Mouse (Mus musculus) urinary bladder, postnatal 25 days (tissue): Measurements from ENCODE around the gene Pth2.

Source experiments
- DNase-seq: peaks from one replicate; pipeline ENCODE4 v3.0.0; 2022; ENCODE audit warnings: low spot score

Pth2 gene

DNA sequence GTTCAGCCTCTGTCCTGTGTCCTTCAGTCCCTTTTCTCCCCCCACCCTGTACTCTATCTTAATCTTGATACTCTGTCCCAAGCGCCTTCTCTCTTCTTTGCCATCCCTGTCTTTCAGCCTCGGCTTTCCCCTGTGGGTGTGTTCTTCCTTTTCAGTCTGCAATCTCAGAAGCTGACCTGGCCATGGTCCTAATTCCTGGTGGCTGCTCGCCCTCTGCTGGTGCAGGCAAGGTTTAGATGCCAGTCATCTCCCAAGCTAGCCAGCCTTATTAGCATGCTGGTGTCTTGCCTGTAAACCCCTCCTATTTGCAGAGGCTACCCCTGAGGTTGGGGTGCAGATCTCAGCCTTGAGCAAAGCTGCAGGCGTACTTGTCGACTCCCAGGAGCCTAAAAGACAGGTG is 17.6 kb downstream of the Pth2 start:
- peak; percentile 53 for DNase-seq

DNA sequence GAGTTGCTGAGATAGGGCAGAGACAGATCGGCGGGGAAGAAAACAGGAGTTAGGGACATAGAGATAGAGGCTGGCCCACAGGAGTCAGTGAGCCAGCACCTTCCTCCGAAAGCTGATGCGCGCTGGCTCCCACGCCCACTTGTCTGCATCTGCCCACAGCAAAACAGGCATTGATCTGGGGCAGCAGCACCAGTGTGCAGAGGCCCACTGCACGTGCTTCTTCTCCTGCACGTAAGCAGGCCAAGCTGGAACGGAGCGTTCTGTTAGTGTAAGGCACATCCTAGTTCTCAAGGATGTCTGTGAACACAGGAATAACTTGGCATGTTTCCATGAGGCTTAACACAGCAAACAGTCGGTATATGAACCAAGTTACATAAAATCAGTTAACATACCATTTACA is 18.2 kb downstream of the Pth2 start:
- no peak for DNase-seq

DNA sequence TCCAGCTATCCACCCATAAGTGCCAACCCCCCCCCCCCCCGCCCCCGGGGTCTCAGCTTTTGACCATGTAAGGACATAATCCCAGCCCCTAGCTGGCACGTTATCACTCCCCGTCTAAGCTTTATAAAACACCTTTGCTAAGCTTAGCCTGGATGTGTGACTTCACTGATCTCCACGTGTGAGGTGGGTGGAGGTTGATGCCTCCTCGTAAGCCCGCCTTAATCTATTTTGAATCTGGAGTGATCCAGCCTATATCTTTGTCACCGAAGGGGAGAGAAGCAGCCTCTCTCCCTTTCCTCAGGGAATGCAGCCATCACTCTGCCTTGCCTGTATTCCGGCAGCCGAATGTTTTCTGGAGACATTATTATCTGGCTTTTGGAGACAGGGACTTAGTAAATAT is 21.9 kb downstream of the Pth2 start:
- DNase-seq, result no peak

DNA sequence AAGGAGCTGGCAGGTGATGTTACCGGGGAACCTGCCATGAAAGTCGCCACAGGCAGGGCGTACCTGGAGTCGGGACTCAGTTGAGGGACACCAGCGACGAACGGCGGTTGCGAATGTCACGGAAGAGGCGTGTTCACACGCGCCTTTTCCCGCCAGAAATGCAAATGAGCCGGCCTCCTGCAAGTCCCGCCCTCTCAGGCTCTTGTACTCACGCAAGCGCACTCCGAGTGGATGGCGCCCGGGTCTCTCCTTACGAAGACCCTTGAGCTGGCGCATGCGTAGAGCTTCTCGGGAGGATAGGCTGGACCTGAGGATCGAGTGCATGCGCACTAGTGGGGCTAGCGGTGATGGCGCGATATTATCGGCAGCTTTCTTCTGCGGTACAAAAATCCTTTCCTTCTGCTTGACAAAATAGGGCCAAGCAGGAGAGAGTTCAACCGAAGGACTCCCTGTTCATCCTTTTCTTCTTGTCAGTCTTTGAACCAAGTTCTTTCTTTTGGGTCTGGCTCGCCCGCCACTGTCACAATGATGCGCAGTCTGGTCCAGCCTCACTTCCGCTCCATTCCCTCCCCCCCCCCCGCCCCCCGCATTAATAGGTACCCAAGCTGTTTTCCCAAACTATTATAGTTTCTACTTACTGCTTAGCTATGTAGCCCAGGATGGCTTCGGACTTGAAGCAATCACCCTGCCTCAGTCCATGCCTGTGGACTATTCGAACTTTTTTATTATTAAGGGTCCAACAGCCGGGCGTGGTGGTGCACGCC is 23.8 kb downstream of the Pth2 start, which contains the start of gene Ccdc155:
Ccdc155 (minus strand) TSS at position 513 of the 764 bp plus-strand sequence.
- peak; percentile 84 for DNase-seq

DNA sequence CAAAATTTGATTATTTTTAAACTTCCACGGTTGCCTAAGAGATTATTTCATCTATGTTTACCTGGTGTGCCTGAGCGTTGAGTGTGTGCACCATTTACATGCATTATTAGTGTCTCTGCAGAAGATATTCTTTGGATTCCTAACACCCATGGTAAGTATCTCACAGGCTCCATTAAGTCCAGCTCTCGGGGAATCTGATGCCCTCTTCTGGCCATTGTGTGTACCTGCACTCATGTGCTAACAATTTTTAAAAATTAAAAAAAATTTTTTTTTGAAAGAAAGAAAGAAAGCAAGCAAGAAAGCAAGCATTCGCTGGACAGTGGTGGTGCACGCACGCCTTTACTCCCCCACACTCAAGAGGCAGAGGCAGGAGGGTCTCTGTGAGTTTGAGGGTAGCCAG is 27.5 kb downstream of the Pth2 start:
- no peak for DNase-seq

DNA sequence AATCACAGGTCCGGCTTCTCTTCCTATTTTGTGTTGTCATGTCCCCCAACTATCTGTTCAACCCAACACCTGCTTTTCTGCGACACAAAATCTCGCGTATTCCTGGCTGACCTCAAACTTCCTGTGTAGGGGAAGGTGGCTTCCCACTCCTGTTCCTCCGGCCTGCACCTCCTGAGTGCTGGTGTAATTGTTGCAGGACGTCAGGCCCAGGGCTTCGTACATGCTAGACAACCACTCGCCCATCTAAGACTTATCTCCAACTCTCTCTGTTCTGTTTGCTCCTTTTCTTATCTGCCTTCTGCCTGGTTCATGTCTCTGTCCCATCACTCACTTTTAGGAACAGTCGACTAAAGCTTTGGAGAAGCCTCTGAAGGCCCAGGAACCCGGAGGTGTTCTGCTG is 30.3 kb downstream of the Pth2 start:
- DNase-seq, result no peak

DNA sequence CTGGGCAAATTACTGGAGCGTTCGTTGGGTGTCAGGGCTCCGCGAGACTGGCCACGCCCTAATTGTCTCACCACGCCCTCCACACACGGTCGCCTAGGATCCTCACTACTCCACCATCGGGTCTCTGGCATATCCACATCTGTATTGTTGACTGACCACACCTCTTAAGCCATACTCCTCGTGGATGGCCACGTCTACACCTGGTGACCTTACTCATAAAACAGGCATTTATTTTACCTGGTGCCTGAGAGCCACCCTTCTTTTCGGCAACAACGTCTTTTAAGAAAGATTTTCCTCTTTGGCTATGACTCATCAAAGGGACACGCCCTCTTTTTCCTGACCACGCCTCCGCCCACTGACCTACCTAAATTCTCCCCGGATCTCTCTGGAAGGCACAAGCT is 31.1 kb downstream of the Pth2 start, which contains the start of gene Dkkl1:
Dkkl1 (minus strand) TSS at position 297 of the 401 bp plus-strand sequence.
- DNase-seq, result no peak

DNA sequence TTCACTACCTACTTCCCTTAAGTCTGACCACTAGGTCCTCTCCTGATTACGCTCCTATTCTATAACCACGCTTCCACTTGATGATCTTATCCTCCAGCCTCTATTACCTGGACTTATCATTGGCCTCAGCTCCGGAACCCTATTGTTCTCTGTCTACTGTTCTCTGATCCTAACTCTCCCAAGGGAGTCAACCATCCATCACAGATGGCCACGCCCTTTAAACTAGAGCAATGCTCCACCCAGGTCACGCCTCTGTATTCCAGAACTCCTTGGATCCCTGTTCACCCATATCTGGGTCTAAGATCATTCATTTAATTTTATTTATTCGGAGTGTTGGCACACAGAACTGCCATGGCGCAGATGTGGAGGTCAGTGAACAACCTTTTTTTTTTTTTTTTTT is 31.6 kb downstream of the Pth2 start:
- DNase-seq, result no peak

DNA sequence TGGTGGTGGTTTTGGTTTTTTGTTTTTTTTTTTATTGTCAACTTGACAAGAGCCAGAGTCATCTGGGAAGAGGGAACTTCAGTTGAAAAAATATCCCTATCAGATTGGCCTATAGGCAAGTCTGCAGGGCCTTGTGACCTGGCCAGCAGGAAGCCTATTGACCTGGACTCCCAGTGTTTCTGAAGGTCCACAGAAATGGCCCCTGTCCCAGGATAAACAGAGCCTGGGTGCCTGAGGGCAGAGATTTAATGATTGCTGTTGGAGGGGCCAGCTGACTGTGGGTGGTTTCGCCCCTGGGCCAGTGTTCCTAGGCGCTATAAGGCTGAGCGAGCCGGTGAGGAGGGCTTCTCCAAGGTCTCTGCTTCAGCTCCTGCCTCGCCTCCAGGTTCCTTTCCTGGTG is 32.9 kb downstream of the Pth2 start:
- DNase-seq, result no peak

DNA sequence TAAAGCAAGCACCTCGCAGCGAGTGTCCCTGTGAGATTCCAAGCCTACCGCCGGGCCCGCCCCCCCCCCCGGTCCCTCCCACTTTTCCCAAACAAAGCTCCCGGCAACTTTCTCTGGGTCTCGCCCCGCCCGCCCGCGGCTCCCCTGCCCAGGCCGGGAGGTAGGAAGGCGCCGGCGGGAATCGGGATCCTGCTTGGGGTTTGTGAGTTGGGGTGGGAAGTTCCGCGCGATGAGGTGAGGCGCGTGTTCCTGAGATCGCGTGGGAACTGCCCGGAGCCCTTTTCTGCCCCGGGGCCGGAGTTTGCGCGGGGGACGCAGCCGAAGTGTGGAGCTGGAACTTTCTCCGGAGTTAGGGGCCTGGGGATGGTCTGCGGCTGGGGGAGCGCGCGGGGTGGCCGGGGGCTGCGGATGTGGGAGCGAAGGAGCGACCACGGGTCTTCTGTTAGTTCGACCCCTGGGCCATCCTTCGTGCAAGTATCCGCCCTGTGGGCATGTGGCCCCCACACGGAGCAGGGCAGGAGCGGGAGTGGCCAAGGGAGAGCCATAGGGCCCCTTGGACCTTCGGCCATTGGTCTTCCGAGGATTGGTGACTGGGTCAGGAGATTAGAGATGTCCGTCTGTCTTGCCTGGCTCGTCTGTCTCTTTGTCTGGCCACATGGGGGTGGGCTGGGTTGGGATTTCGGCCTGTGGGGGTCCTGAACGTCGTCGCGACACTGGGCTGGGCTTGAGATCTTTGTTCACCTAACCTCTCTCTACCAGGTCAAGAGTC is 35.1 kb downstream of the Pth2 start, which contains the start of gene Tead2:
Tead2 (plus strand) TSS at position 81 of the 769 bp plus-strand sequence.
- peak; percentile 28 for DNase-seq

DNA sequence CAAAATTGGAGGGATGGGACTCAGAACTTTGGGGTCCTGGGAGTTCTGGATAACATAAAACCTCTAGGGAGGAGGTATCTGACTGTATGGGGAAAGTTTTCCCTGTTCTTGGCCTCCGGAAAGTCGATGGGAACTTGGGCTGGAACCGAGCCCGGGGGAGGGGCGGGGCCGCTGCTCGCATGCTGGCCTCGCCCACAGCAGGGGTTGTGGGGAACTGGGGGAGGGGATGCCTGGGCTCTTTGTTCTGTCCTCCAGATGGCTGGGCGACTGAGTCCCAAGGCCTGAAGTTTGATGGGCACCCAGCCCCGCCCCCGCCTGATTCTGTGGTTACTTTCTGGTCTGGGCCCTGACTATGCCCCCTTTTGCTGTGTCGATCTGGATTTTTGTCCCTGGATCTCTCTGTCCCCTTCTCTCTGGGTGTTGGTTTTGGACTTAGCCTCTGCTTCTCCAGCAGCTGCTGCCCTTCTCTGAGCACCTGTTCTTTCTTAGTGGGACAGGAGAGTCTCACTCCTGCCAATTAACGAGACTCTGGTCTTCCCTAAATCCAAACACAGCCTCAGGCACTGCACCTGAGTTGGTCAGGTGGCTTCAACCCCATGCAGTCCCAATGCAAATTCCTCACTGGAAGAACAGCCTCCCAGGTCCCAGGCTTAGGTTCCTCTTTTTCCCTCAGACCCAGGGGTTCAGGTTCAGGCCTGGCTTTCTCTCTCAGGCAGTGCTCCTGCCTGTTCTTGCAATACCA is 35.8 kb downstream of the Pth2 start:
- peak; percentile 46 for DNase-seq

DNA sequence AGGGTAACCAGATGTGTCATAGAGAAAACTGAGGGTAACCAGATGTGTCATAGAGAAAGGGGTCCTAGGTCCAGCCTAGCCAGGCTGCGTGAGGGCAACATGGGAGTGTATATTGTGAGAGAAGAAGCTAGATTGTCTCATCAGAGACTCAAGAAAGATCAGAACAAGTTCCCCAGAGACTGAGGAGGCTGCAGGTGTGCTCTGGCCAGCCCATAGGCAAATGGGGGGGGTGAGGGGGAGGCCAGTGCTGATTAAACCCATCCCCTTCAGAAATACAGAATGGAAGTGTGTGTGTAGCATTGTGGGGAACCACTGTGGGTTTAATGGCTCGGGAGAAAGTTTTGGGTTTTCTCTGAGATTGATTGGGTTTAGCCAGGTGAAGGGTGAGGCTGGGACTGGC is 40.9 kb downstream of the Pth2 start:
- DNase-seq, result no peak

DNA sequence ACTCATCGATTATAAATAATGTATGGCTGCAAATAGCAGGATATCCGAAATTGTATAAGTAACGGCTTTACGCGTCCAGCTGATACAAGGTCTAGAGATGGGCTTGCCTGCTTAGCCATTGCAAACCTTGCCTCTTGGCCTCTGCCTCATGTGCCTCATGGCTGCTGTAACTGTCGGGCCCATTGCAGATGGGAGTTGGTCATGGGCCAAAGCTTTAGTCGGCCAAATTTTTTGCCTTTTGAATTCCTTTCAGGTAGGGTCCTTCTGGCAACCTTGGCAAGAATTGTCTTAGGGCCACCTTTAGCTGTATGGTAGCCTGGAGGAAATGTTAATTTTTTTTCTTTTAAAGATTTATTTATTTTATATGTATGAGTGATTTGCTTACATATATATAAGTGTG is 44.0 kb downstream of the Pth2 start:
- no peak for DNase-seq

DNA sequence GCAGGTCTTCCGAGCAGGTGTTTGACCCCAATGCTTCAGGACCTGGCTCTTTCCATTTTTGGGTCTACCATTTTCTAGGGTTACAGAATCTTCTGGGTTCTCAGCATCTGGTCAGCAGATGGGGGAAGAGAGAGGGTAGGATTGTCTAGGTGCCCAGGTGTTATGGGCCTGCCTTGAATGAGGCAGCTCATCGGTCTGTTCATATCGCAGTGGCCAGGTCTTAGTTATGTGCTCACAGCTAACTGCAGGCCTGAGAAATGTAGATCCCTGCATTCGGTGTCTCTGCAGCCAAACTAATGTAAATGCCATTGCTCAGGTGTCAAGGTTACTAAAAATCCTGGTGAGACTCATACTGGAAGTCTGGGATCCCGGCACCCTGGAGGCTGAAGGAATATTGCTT is 45.6 kb downstream of the Pth2 start:
- DNase-seq, result no peak

DNA sequence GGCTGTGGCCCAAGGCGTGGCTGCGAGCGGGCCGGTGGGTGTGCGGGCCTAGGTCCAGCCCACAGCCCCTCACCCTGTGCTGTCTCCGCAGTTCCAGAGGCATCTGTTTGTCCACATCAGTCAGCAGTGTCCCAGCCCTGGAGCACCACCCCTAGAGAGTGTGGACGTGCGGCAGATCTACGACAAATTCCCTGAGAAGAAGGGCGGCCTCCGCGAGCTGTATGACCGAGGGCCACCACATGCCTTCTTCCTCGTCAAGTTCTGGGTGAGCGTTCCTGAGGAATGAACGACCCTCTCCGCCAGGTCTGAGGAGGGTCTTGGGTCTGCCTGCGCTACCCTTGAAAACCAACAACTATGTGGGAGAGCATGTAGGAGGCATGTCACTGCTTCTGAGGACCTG is 47.8 kb downstream of the Pth2 start:
- DNase-seq, result no peak

DNA sequence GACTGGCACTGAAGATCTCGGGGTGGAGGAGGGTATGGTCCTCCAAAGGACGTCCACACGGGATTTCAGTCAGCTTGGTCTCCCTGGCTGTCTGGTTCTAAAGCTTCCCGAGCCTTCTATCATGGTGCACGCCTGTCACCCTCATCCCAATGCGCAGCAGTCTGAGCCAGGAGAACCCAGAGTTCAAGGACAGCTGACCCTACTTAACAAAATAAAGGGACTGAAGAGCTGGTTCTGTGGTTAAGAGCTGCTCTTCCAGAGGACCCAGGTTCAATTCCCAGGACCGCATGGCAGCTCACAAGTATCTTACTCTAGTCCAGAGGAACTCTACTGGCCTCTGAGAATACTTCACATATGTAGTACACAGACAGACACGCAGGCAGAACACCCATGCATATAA is 48.3 kb downstream of the Pth2 start:
- DNase-seq, result no peak

DNA sequence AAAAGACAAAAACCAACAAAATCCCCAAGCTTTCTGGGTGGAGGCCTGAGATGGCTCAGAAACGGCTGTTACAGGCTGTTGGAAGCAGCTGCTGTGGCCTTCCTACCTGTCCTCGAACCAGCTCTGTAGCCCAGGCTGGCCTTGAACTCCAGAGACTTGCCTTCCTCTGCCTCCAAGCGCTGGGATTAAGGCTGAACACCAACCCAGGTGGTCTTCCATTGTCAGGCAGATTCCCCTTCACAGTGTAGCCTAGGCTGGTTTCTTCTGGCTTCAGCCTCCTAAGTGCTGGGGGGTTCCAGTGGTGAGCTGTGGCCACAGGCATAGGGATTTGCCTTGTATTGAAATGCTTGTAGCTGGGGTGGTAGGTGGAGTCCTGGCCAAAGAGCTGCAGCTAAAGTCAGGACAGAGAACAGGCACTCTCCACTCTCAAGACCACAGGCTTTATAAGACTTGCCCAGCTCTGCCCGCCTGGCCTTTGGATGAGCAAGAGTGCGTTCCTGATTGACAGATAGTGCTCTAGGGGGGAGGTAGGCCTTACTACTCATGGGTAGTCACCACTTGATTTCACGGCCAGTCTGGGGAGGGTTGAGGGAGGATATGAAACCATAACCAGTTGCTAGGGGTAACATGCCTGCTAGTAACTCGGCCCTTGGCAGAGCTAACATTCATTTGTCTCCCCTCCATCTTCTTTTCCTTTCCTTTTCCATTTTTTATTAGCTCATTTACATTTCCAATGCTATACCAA is 48.8 kb downstream of the Pth2 start:
- no peak for DNase-seq

DNA sequence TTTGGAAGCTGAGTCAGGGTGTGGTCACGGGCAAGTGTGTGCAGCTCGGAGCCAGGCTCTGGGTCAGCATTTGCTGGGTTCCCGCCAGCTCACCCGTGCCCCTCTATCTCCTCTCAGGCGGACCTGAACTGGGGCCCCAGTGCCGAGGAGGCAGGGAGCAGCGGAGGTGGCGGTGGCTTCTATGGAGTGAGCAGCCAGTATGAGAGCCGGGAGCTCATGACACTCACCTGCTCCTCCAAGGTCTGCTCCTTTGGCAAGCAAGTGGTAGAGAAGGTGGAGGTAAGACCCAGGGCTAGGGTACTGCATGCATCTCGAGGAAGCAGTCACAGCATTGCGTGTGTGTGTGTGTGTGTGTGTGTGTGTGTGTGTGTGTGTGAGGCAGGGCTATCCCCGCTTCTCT is 50.4 kb downstream of the Pth2 start:
- DNase-seq, result no peak
